Mouse (Mus musculus) naive thymus-derived CD4-positive, alpha-beta T cell, adult 2 months (primary cell): Measurements from ENCODE around the gene Lcn8.

Source experiments
- DNase-seq: peaks from one replicate; pipeline ENCODE4 v3.0.0-alpha.2; 2011; ENCODE audit warnings: low read depth

The Lcn8 gene

GRCm38 (mm10) chr2:25652902-25653301 is at the start of gene Lcn8:
TSS of gene Lcn8 (plus strand) at chr2:25653120.
- no peak for DNase-seq

GRCm38 (mm10) chr2:25607761-25608622 is 44.9 kb upstream of the Lcn8 start, which contains the start of gene Rabl6:
TSS of gene Rabl6 (minus strand) at chr2:25608521.
- peak; percentile 92 for DNase-seq

DNA sequence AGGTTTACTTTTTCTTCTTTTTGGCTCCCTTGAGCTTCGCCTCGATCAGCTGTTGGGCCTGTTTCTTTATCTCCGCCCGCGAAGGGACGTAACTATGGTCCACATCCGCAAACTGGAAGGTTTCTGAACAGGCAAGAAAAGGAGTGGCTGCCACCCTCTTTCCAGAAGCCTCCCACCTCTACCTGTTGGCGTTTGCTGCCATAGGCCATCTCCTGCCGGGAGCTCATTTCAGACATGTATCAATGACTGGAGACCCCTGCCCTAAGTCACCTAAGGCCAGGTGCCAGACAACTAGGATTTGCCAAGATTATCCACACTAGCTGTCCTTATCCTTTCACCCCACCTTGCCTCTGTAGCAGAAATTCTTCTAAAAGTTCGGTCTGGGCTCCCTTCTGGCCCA is 44.2 kb upstream of the Lcn8 start:
- no peak for DNase-seq

GRCm38 (mm10) chr2:25616398-25616797 is 36.5 kb upstream of the Lcn8 start:
- no peak for DNase-seq

GRCm38 (mm10) chr2:25617578-25617977 is 35.3 kb upstream of the Lcn8 start, which contains the start of gene Ccdc183:
TSS of gene Ccdc183 (minus strand) at chr2:25617678.
- DNase-seq = no peak

DNA sequence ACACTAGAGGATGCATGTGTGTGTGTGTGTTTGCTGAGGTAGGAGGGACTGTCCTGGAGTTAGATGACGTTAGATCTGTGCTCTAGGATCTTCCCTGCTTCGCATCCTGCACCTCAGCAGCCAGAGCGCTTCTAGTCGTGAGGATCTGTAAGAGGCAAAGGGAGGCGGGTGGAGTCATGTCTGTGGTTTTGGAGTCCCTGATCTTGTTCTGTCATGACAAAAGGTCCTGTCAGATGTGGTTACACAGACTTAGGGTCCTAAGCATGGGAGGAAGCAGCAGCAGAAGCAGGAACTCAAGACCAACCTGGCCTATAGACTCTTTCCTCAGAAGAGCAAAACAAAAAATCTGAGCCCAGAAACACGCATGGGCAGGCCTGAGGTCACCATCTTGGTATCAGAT is 32.5 kb upstream of the Lcn8 start:
- peak; percentile 73 for DNase-seq

DNA sequence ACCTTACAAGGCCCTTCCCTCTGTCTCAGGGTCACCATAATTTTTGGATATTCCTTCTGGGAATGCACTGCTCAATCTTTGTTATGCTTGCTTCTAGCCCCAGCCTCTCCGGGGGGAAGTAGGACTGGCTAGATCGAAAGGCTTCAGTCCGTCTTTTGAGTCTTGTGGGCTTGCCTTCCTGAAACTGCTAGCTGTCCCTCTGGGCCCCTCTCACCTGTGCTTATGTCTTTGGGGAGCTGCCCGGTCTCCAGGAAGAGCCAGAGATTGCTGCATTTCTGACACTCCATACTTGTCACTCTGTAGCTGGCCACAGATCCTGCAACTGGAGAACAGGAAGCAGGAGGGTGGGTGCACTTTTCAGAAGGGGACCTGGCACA is 32.1 kb upstream of the Lcn8 start:
- no peak for DNase-seq

GRCm38 (mm10) chr2:25621229-25622200 is 31.4 kb upstream of the Lcn8 start, which contains the start of gene Tmem141:
TSS of gene Tmem141 (minus strand) at chr2:25622005.
- peak; percentile 77 for DNase-seq

GRCm38 (mm10) chr2:25625986-25626385 is 26.9 kb upstream of the Lcn8 start:
- no peak for DNase-seq

DNA sequence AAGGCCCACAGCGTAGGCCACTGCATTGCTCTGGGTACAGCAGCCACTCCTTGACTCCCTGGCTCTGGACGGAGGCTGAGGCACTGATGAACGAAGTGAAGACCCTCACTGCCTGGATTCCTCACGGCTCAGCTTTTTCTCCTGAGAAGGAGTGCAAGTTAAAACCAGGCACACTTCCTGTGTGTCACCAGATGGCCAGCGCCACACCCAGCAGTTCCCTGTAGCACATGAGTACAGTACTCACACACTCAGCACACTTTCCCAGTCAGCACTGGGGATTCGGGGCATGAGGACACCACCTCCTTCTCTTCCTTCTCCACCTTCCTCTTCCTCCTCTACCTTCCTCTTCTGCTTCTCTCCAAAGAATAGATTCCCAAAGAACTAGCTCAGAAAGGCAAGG is 25.1 kb upstream of the Lcn8 start, which contains the start of gene Fcna:
Gene Fcna, minus strand, starts transcription at position 220 of the 400 bp plus-strand sequence.
- no peak for DNase-seq

GRCm38 (mm10) chr2:25628738-25629137 is 24.2 kb upstream of the Lcn8 start:
- DNase-seq = no peak

DNA sequence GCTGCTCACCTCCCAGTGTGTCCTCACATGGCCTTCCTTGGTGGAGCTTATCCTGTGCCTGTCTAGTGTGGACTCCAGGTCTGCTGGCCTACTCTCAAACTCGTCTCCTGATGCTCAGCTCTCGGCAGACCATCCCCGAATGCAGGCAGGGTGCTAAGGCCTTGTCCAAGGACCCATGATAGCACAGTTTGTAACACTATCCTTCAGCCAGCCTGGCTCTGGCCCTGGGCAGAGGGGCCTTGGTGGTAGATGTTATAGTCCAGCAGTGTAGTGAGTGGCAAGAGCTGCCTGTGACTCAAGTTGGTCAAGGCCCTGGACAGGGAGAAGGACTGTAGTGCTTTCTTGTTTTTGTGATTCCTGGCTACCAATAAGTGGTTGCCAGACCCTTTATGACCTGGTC is 19.3 kb upstream of the Lcn8 start:
- no peak for DNase-seq

DNA sequence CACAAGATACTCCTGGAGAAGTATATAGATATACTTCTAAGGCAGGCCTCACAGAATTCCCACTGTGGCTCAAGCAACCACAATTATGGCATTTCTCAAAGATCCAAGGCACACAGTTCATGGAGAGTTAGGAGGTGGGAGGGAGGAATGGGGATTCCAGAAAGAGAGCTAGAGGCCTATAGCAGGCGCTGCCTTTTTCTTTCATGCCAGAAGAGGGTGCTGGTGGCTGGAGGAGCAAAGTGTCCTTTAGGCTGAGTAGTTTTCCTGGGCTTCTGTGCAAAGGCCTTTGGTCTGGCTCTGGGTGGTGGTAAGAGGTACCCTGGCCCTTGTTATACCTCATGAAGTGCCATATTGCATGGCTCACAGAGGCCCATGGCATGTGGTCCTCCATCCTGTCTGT is 18.9 kb upstream of the Lcn8 start:
- DNase-seq = no peak

- DNase-seq = peak; percentile 54
Measured at GRCm38 (mm10) chr2:25639890-25640289, 13.0 kb upstream of the Lcn8 start.

DNA sequence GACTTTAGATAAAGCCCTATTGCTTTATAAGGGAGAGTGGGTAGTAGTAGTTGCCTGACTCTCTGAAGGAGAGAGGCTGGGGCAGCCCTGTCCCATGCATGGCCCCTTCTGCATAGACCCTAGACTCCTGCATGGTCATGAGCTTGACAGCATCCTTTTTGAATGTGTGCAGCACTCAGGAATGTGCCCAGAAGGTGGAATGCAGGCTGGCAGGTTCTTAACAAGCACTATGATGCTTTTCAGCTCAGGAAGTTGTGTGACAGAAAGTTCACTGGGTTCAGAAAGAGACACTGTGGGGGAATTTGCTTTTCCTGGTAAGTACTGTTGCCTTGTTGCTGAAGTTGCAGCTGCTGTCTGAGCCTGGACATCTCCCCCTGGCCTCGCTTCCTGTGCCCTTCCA is 1.6 kb downstream of the Lcn8 start:
- no peak for DNase-seq

DNA sequence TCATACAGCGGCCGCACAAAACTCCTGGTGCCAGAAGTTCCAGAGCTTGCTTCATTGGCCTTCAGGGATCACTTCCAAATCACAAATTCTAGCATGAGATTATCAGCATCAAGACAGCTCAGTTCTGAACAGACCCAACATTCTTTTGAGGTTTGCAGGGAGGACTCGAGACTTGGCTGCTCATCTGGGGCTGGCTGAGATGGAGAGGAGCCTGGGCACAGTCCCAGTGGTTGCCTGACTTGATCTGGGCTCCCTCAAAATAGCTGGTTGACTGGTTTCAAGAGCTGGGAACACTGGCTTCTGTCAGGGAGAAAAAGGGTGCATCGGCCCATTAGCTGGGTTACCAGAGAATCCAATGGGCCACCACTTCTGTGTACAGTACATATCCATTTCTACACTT is 3.8 kb downstream of the Lcn8 start:
- DNase-seq = no peak

GRCm38 (mm10) chr2:25657246-25657645 is 4.3 kb downstream of the Lcn8 start:
- DNase-seq = no peak

DNA sequence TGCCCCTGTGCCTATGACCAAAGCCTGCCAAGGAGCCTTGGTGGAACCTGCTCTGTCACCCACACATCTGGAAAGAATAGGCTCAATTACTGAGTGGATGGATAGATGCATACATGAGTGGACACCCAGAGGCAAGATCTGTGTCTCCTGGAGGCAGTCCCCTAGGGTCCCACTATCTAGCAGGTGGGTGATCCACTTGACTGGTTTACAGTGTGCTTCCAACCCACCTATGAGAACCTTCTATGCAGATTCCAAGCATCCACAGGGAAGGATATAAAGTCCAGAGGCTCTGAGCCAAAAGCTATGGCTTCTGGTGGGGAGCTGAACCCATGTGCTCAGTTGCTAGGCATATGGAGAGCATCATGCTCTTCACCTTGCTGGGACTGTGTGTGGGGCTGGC is 4.7 kb downstream of the Lcn8 start, which contains the start of gene Lcn5:
Gene Lcn5, plus strand, starts transcription at position 301 of the 400 bp plus-strand sequence.
- no peak for DNase-seq

DNA sequence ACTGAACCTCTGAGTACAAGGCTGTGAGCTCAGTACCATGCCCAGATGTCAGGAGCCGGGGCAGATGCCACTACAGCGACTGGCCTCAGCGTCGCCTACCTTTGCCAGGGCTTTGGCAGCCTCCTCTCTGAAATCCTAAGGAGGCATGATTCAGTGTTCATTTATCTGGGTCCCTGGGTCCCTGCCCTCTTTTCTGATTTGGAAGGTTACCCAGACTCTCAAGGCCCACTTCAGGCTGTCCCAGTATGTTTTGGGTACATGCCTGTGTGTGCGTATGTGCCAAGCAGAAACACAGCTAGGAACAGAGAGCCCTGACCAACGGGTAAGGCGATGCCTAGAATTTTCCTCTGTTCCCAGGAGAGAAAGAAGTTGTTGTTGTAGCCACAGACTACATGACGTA is 7.4 kb downstream of the Lcn8 start:
- no peak for DNase-seq

GRCm38 (mm10) chr2:25661245-25661970 is 8.5 kb downstream of the Lcn8 start:
- no peak for DNase-seq

- peak; percentile 45 for DNase-seq
Measured at GRCm38 (mm10) chr2:25663511-25663910, 10.6 kb downstream of the Lcn8 start.

DNA sequence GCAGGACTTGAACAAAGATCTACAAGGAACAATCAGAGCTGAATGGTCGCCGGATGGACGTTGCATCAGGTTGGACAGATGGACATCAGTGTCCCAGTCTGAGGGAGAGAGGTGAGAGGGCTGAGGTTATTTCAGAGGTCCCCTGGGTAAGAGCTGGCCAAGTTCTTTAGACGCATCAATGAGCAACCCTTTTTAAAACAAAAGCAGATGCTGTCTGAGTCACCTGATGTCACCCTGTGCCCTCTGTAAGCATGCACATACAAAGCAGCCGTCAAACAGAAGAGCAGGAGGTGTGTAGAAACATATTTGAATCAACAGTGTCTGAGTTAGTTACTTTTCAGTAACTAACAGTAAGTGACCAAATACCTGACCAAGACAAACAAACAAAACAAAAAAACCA is 11.2 kb downstream of the Lcn8 start:
- no peak for DNase-seq
